Mouse (Mus musculus) cerebellum, adult 9-10 months (tissue): ENCODE data around the gene Sycp2l.
"Not testable (repeated sequence)": the region's sequence is repeated elsewhere in the genome, so short reads cannot be mapped to it uniquely, and the experiment has no call there.

Experiments
- DNase-seq: peaks from one replicate; pipeline ENCODE4 v3.0.0; 2022

The Sycp2l gene

DNA sequence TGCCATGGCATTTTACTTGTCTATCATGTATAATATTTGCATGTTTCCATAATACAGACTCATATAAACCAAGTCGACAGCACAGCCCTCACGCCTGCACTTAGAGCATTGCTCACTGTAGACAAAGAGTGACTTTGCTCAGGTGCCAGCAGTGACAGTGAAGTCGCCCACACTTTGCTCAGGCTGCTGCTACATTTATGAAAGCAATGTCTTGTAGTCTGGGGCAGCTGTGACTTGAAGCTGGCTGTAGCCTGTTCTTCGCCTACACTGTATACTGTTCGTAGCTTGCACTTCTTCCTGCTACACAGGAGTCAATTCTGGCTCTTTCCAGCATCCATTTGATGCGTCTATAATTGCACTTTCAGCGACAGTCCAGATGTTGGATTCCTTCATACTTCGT is 15.0 kb downstream of the Sycp2l start:
- DNase-seq = no peak

DNA sequence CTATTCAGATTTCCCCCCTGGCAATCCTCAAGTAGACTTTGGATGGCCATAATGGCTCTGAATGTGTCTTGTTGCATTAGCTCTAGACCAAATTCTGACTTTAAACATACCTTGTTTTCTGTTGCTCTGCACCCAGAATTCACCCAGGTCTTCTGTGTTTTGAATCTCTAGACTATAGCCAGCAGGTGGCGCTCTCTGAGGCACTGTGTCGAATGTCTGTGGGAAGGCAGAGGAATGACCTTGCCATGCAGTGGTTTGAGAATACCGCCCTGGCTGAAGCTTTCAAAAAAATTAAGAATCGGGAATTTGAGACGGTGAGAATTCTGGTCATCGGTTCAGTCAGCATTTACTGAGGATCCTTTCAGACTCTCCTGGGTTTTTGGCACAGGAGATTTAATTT is 20.8 kb downstream of the Sycp2l start:
- DNase-seq = peak; percentile 22

DNA sequence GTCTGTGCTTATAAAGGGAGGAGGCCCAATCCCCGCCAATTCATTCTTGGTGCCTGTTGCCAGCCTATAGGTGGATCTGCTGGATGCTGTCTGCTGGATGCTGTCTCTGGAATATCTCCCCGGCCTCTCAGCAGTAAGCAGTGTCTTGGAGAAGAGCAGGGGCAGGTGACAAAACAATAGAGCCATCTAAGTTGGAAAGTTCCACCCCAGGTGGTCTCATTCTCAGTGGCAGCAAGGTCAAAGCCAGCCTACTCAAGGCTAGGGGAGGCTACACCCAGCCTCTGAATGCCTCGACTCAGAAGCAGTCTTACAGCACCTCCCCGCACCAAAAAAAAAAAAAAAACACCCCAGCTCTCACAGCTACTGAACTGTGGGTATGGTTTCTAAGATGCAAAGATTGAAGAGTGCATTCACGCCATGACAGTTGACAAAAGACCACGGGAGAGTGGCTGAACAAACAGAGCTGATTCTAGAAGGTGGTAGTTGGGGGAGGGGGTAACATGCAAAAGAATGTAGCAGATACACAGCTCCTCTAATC is 31.4 kb downstream of the Sycp2l start:
- no peak for DNase-seq

GRCm38 (mm10) chr13:41146271-41146670 is 32.2 kb downstream of the Sycp2l start:
- peak; percentile 45 for DNase-seq

GRCm38 (mm10) chr13:41153146-41153545 is 39.0 kb downstream of the Sycp2l start:
- DNase-seq = no peak

- no peak for DNase-seq
Measured at GRCm38 (mm10) chr13:41158426-41158825, 44.3 kb downstream of the Sycp2l start.

DNA sequence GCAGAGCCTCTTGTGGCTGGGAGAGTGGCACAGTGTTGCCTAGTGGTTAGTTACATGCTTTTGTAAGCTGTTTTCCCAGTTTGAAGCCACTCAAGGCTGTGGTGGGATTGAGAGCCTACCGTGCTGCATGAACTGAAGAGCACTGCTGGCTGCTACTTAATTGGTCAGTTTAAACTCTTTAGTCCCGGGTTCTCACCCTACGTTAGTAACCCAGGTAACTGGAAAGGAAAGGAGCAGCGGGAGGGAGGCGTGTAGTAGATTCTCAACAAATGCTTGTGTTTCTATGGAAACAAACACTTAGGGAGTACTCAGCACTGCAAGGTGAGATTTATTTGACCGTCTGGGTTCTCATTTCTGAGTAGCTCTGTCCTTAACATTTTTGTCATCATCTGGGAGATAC is 73.8 kb downstream of the Sycp2l start:
- DNase-seq = no peak

GRCm38 (mm10) chr13:41195640-41196333 is 81.7 kb downstream of the Sycp2l start:
- no peak for DNase-seq

DNA sequence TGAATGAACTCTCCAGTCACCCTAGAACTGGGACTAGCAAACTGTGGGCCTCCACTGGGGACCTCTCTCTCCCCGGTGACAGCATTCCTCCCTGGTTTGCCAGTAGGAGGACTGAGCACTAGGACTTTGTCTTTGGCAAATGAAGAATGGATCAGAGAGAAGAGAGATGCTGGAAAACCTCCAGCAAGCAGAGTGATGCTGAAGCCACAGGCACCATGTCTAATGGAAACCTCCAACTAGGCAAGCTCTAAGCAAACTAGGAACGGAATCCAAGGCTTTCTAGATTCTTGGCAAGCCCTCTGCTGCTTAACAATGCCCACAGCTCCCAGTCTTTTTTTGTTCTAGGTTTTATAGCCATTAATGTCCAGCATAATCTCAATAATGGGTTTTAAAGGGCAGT is 86.8 kb downstream of the Sycp2l start:
- peak; percentile 7 for DNase-seq

DNA sequence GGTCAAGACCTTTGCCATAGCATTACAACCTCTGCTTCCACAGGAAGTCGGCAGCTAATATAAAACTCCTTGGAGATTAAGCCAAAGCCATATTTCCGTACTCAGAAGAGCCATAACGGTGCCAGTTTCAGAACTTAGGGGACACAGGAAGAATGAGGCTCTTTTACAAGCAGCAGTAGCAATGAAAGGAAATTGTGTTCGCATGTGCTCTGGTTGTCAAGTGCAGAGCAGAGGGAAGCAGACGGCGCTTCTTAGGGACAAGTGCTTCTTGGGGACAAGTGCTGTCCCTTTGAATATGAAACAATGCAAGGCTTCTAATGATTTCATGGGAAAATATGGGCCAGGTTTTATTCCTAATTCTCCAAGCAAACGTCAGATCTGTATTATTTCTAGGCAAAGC is 89.2 kb downstream of the Sycp2l start:
- peak; percentile 14 for DNase-seq

GRCm38 (mm10) chr13:41203691-41204090 is 89.6 kb downstream of the Sycp2l start:
- DNase-seq = no peak

- not testable (repeated sequence) for DNase-seq
Measured at GRCm38 (mm10) chr13:41205568-41205967, 91.5 kb downstream of the Sycp2l start.

- DNase-seq = no peak
Measured at GRCm38 (mm10) chr13:41206241-41206640, 92.1 kb downstream of the Sycp2l start.

GRCm38 (mm10) chr13:41211276-41211675 is 97.2 kb downstream of the Sycp2l start:
- no peak for DNase-seq

DNA sequence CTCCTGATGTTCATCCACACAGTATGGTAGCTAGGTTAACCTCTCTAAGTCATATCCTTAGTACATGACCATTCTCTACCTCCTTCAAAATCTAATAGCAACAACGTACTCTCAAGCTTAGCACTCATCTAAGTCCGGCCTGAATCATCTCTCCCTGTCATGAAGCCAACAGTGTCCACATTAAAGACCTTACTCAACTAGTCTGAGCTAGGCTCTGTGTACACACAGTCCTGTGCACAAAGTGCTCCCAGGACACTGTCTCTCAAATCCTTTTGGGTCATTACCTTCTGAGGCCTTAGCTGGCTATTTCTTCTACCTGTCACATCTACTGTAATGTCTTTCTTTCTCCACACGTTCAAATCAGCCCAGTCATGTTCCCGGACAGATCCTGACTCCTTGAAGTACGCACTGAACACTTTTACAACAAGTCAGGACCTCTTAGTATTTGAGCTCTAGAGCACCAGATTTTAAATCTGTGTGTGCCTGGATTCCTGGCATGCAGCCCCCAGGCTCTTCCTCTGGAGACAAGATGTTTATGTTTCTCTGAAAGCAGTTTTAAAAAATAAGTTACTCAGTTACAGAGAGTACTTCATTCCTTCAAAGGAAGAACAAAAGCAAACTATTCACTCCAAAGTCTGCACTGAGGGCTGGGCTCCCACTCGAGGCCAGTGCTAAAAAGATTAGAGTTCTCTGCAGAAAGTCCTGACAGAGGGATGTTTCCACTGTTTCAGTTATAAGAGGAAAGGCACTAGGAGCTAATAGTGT is 98.6 kb downstream of the Sycp2l start:
- no peak for DNase-seq

DNA sequence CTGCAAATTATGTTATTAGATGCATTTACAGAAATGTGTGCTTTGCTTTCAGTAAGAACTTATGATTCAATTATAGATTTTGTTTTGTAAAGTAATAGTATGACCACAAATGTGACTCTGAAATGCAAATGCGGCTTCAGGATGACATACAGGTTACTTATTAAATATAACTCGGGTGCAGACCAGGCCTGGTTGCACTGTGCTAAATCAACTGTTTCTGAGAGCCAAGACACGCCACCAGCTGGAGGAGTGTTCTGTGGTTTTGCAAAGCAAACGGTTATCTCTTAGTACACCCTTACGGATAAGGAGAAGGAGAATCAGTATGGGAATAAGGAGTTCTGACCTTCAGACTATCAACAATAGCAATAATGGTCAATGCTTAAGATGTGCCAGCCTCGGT is 101.6 kb downstream of the Sycp2l start:
- no peak for DNase-seq

- DNase-seq = no peak
Measured at GRCm38 (mm10) chr13:41216236-41216635, 102.1 kb downstream of the Sycp2l start.

GRCm38 (mm10) chr13:41219056-41219455 is 104.9 kb downstream of the Sycp2l start:
- DNase-seq = no peak

DNA sequence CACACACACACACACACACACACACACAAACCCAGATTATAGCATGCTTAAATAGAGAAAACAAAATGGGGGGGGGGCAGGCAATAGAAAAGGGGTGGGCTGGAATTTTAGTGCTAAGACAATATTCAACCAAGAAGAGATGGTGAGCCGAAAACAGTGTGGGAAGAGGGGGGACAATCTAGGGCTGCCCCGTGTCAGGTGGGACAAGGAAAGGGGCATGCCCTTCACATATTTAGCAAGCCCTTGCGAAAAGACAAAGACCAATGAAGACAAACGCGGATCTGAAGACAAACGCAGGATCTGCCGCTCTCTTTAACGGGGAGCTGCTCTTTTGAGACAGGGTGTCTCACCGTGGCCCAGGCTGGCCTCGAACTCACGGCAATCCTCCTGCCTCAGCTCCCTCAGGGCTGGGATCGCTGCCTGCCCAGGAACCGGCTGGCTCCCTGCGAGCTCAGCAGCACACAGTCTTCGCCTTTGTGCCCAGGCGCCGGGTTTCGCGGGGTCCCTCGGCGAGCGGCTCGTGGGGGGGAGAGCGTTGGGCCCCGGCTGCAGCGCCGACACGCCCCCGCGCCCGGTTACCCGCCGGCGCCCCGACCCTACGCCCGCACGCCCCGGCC is 105.7 kb downstream of the Sycp2l start:
- DNase-seq = no peak

DNA sequence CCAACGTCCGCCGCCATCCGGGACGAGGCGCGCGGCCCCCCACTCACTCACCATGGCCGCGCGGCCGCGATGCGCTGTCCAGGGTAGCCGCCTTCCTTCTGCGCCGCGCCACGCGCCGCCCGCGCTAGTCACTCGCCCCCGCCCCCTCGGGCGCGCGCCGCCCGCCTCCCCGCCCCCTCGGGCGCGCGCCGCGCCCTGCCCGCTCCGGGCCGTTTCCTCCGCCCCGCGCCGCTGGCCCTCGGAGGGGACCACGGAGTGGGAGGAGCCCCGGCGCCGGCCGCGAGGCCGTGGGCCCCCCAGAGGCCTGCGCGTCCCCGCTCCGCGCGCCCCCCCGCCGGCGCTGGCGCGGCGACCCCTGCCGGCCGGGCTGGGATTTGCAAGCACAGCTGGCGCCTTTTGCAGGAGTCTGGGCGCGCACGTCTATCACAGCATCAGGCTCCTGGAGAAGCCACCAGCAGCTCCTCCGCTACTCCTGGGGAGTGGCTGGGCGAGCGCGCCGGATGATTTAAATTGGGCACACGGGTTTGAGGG is 106.3 kb downstream of the Sycp2l start, which contains the start of gene Elovl2:
Gene Elovl2, minus strand, starts transcription at position 102 of the 531 bp plus-strand sequence.
- no peak for DNase-seq
